Mouse (Mus musculus) thymus, postnatal 14 days (tissue): ENCODE measurements around the gene Olfr671.
"Not testable (repeated sequence)": the region's sequence is repeated elsewhere in the genome, so short reads cannot be mapped to it uniquely, and the experiment has no call there.

ENCODE experiments used
- DNase-seq: peaks from one replicate; pipeline ENCODE4 v3.0.0; 2021

Gene Olfr671

DNA sequence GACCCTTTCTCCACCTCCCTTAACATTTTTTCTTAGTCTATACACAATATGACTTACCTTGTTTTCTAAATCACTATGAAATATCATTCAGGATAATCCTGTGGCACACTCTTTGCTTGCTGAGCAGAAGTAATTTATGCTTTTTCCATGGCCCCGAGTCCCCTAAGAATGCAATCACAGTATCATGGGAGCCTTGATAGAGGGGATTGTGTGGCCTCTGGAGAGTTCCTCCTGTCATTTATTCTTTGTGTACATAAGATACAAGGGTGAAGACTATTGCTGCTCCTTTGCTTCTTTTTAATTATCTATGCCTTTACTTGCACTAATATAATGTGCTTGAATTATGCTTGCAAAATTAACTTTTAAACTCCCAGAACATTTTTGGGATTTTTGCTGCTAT, at the start of gene Olfr671:
Gene Olfr671 (minus strand): TSS at position 101 of the 400 bp plus-strand sequence.
- DNase-seq: no peak

- no peak for DNase-seq
Measured at GRCm38 (mm10) chr7:105028360-105028759, 49.4 kb upstream of the Olfr671 start, which contains the start of gene Olfr675. Gene Olfr675 (minus strand): TSS chr7:105028460.

DNA sequence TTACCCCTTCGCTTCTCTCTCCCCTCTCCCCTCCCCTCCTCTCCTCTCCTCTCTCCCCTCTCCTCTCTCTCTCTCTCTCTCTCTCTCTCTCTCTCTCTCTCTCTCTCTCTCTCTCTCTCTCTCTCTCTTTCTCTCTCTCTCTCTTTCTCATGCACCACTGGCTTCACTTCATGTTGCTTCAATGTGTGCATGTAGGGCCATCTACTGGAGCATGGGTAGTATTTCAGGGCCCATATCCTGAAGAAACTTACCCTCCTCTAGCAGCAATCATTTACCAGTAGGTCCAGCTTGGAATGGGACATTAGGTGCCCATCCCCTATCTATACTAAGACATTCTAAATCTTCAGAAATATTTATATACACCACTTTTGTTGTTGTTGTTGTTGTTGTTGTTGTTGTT, 43.6 kb upstream of the Olfr671 start:
- no peak for DNase-seq

DNA sequence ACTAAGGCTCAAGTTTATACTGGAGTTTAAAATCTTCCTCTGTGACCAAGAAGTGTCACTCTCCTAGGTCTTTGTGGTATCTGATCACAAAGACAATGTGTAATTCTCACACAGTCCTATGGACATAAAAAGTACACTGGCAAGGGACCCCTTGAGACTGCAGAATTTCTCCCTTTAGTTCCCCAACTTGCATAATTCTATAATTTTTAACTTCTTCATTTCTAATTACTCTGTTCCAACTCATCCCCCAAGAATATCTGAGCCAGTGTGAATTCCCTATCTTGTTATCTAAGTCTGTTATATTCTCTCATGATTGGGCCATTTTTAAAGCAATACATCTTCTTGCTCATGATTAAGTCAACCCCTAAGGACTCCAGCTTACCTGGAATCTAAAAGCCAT, 23.0 kb upstream of the Olfr671 start, which contains the start of gene Olfr672:
Gene Olfr672 (minus strand): TSS at position 101 of the 400 bp plus-strand sequence.
- no peak for DNase-seq

DNA sequence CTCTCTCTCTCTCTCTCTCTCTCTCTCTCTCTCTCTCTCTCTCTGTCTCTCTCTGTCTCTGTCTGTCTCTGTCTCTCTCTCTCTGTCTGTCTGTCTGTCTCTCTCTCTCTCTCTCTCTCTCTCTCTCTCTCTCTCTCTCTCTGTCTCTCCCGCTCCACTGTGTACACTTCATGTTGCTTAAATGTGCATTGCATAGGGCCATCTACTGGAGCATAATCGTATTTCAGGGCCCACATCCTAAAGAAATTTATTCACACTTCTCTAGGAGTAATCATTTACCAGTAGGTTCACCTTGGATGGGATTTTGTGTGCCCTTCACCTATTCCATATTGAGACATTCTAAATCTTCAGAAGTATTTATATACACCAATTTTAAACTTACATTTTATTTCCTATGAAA, 6.4 kb downstream of the Olfr671 start:
- DNase-seq: not testable (repeated sequence)

DNA sequence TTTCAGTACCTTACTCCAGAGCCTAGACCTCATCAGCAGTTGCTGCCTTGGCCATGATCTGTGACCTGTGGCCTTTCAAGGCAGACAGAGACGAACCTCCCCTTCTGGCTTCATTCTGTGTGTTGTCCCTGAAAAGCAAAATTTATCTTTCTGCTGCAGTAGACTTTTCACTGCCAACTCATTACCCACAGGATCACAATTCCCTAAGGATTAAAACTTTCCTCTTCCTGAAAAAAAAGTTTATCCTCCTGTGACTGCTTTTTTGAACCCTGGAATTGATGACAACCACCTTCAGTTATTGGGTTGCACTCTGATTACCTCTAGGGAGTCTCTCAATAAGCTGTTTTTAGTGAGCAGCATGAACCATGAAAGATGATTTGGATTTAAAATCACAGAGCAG, 16.4 kb downstream of the Olfr671 start, which contains the start of gene Olfr670:
Gene Olfr670 (minus strand): TSS at position 101 of the 400 bp plus-strand sequence.
- no peak for DNase-seq

DNA sequence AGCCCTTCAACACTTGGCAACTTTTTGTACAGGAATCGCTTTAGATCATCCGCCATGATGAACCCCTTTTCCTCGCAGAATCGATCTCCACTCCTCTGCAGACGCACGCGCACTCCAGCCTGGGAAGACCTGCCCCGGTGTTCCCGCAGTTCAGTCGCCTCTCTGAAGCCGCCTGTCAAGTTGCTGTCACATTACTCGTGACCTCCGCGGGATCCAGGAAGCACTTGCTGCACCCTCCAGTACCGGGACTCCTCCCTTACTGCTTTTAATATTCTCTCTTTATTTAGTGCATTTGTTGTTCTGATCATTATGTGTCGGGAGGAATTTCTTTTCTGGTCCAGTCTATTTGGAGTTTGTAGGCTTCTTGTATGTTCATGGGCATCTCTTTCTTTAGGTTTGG, 28.7 kb downstream of the Olfr671 start:
- not testable (repeated sequence) for DNase-seq

- no peak for DNase-seq
Measured at GRCm38 (mm10) chr7:104933940-104934339, 45.0 kb downstream of the Olfr671 start, which contains the start of gene Olfr669. Gene Olfr669 (plus strand): TSS chr7:104934240.

DNA sequence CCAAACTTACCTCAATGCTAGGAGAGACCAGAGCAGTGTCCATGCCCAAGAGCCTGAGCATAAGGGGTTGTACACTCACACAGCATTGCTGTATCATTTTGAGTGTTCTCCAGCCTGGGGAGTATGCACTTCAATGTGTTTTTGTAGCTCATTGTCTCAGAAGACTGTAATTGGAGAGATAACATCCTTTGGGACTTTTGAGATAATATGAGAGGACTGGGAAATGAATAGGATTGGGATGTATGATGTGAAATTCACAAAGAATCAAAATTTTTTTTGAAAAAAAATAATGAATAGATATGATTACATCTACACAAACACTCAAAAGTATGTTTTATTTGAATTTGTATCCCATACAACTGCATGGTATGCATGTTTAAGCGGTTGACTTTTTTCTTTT, 51.0 kb downstream of the Olfr671 start, which contains the start of gene Olfr668:
Gene Olfr668 (minus strand): TSS at position 101 of the 400 bp plus-strand sequence.
- DNase-seq: no peak
